Mouse (Mus musculus) gastrocnemius, adult 2 months (tissue): ENCODE data around the gene Dnase2a. TPM values are rescaled to one million over a fixed set of nuclear protein-coding genes. Genes with fewer than 3 reads are reported as not detected.
"Not testable (repeated sequence)": the region's sequence is repeated elsewhere in the genome, so short reads cannot be mapped to it uniquely, and the experiment has no call there.

ENCODE experiments used
- DNase-seq: peaks from one replicate; pipeline ENCODE4 v3.0.0; 2022
- H3K27ac ChIP-seq: fragments of 200-600 bp; 2 replicates; pipeline ENCODE4 v1.8.1; 2022; ENCODE audit warnings: mild to moderate bottlenecking
- H3K4me3 ChIP-seq: fragments of 200-600 bp; 2 replicates; pipeline ENCODE4 v1.8.1; 2022; ENCODE audit warnings: mild to moderate bottlenecking, moderate library complexity
- CTCF ChIP-seq: fragments of 200-600 bp; IDR thresholded peaks from 2 replicates; pipeline ENCODE4 v1.8.1; 2022; ENCODE audit warnings: antibody characterized with exemption, mild to moderate bottlenecking, moderate library complexity
- intact Hi-C: fragments of 180-260 bp; cut with DNase I; formaldehyde crosslinking; loops from one replicate; pipeline ENCODE4 v1.15.1; 2025
- total RNA-seq, 2 experiments: library from RNA; stranded (reverse); gene quantifications; 2 replicates each; pipeline ENCODE4 v1.2.3; 2021

Dnase2a gene
- total RNA-seq, 2 experiments from 2014 or later = 4.0 to 8.4 TPM

DNA sequence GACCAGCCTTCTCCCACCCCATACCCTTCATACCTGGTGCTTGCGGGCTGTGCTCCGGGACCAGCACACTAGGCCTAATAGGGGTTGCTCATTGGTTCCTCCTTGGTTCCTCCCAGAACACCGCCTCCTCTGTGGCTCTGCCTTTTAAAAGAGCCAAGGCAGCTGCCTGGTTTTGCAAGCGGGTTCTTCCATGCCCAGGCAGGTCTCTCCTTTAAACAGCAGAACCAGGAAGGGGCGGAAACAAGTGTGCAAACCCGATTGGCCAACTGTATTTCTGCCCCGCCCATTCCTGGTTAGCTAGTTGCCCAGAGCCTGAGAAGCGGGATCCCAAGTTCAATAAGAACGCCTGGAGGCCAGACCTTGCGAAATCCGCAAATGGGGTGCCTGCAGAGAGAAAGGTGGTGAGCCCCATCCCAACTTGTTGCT lies 14.6 kb upstream of the Dnase2a start, which contains the start of gene Gcdh:
TSS of gene Gcdh (minus strand) at position 213 of the 426 bp plus-strand sequence.
- H3K27ac ChIP-seq = peak within 1 kb of the TSS; percentile 88
- TF ChIP-seq CTCF = no peak

DNA sequence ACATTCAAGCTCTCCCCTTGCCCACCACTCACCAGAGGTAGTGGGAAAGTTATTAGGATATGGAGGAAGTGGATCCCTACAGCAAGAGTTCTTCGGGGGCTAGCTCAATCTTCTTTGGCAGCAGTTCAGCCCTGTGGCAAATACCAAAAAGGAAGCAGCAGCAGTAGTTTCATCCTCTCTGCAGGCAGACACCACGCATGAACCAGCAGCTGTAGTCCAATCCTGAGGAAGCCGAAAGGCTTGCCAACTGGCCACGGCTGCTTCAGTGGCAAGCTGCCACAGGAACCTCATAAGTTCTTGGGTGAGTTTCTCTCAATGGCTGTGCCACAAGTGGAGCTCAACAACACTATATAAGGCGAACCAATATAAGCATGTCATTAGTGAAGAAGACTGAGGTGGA lies 12.4 kb upstream of the Dnase2a start:
- no peak for TF ChIP-seq CTCF
- intact Hi-C loops = no loop called here
- no peak for DNase-seq
- H3K27ac ChIP-seq = no peak overlapping the region
- H3K4me3 ChIP-seq = no peak overlapping the region

More for the DNA sequence above, 14.6 kb upstream of the Dnase2a start, which contains the start of gene Gcdh:
- H3K4me3 ChIP-seq = peak within 1 kb of the TSS; percentile 76
- intact Hi-C loops = no loop called here
- DNase-seq = peak; percentile 92

DNA sequence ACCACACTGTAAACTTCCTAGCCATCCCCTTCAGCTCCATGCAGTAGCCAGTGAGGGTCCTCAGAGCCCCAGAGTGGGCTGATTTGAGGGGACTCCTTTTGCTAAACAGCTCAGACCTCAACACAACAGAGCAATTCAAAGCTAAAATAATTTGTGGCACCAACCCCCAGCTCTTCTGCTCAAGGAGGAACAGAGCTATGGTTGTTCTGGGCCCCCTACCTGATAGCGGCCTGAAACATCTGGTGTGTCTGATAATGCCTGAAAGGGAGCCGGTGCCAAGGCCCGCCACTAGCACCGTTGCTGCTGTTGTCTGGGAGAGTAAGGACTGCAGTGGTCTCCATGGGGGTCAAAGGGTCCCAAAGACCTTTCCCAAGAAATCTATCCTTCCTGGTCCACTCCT lies 7.3 kb upstream of the Dnase2a start:
- no peak for DNase-seq
- Histone ChIP-seq H3K4me3 (no peak overlapping the region), H3K27ac (no peak overlapping the region)
- intact Hi-C loops = loop anchor here (5.0 kb wide), 1 partner anchor 54 kb away; the partner anchor contains the start of gene Calr
- TF ChIP-seq CTCF = no peak

DNA sequence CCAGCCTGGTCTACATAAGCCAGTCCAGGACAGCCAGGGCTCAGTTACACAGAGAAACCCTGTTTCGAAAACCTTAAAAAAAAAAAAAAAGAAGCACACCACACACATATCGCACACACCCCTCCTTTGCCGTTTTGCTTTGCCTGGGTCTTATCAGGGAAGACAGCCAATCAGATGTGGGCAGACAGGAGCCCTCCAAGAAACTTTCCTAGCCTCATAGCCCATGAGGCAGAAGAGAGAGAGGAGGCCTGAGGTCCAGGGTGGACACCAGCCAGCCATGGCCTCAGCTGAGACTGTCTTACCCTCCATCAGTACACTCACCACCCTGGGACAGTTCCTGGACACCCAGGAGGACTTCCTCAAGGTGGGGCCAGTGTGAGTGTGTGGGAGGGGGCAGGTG lies 6.6 kb upstream of the Dnase2a start, which contains the start of gene Klf1:
TSS of gene Klf1 (plus strand) at position 177 of the 400 bp plus-strand sequence.
- intact Hi-C loops = loop anchor here (5.0 kb wide), 1 partner anchor 54 kb away; the partner anchor contains the start of gene Calr
- H3K4me3 ChIP-seq = peak within 1 kb of the TSS; percentile 89
- peak within 1 kb of the TSS; percentile 93 for H3K27ac ChIP-seq
- DNase-seq = no peak
- no peak for TF ChIP-seq CTCF

GRCm38 (mm10) chr8:84902367-84902919 lies 5.9 kb upstream of the Dnase2a start:
- Histone ChIP-seq H3K27ac (peak overlapping the region; percentile 93), H3K4me3 (peak overlapping the region; percentile 89)
- intact Hi-C loops = loop anchor here (5.0 kb wide), 1 partner anchor 55 kb away; the partner anchor contains the start of gene Calr
- DNase-seq = no peak
- no peak for TF ChIP-seq CTCF

- TF ChIP-seq CTCF = no peak; the same call in none of the 2 replicates
- Histone ChIP-seq H3K27ac (peak overlapping the region; percentile 93), H3K4me3 (peak overlapping the region; percentile 89)
- intact Hi-C loops = loop anchor here (5.0 kb wide), 1 partner anchor 56 kb away; the partner anchor contains the start of gene Calr
- peak; percentile 95 for DNase-seq
Observed at GRCm38 (mm10) chr8:84902920-84903661, 5.3 kb upstream of the Dnase2a start.

DNA sequence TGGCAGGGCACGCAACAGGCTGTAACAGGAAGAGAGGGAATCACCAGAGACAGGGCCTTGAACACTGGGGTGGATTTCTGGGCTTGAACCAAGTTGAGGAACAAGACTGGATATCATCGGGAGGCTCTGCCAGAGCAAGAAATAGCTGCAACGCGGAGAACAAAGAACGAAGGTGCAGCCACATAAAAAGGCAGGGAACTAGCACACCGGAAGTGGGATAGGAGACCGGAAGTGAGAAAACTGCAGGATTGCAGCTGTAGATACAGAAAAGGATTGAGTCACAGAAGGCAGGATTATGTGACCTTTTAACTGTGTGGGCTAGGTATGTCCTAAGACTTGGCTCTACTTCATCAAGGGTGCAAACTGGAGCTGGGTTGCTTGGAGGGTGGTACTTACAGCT lies 4.0 kb upstream of the Dnase2a start:
- no peak for TF ChIP-seq CTCF
- H3K27ac ChIP-seq = no peak overlapping the region
- DNase-seq = no peak
- intact Hi-C loops = loop anchor here (5.0 kb wide), 1 partner anchor 57 kb away; the partner anchor contains the start of gene Calr
- H3K4me3 ChIP-seq = no peak overlapping the region

GRCm38 (mm10) chr8:84907037-84907436 lies 1.3 kb upstream of the Dnase2a start:
- Histone ChIP-seq H3K4me3 (no peak overlapping the region), H3K27ac (no peak overlapping the region)
- no peak for DNase-seq
- no peak for TF ChIP-seq CTCF
- intact Hi-C loops = no loop called here

DNA sequence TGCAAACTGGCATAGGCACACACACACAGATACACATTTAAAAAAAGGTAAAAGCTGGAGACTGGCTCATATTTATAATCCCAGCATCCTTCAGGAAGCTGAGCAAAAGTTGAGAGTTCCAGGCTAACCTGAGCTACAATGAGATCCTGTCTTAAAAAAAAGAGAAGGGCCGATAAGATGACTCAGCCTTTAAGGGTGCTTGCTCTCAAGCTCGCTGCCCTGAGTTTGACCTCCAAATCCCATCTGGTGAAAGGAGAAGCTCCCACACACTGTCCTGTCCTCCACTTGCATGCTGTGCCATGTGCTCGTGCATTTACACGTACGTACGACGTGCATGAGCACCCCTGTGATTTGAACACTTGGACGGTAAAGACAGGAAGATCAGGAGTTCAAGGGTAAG lies 867 bp upstream of the Dnase2a start:
- DNase-seq = no peak
- no peak for TF ChIP-seq CTCF
- intact Hi-C loops = no loop called here
- Histone ChIP-seq H3K27ac (no peak overlapping the region), H3K4me3 (no peak overlapping the region)

DNA sequence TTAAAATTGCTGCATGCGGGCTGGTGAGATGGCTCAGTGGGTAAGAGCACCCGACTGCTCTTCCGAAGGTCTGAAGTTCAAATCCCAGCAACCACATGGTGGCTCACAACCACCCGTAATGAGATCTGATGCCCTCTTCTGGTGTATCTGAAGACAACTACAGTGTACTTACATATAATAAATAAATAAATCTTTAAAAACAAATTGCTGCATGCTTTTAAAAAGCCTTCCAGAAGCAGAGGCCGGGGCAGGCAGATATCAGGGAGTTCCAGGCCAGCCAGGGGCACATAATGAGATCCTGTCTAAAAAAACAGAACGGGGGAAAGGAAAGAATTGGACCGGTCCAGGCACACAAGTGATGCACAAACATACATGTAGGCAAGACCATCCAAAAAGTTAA lies 381 bp upstream of the Dnase2a start:
- H3K4me3 ChIP-seq = peak overlapping the region; percentile 89
- DNase-seq, intact Hi-C loops: not testable (repeated sequence)
- peak overlapping the region; percentile 85 for H3K27ac ChIP-seq
- TF ChIP-seq CTCF = peak; percentile 25; the same call in 1 of the 2 replicates

DNA sequence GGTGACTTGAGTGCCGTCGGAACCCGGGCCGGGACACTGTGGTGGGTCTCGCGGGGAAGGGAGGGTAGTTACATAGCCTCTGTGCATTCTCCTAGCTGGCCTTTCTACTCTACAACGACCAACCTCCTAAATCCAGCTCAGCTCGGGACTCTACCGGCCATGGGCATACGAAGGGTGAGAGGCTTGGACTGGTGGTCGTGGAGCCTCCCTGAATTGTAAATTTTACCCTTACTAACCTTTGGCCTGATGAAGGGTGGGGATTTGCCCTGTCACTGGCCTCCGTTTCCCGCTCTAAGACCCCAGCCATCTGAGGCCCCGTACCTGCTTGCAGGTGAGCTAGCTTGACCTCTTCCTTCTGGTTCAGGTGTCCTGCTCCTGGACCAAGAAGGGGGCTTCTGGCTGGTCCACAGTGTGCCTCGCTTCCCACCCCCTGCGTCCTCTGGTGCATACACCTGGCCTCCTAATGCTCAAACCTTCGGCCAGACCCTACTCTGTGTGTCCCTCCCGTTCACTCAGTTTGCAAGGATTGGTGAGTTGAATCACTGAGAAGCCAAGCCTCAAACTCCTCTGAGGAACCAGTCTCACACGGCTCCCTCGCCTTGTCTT lies 905 bp downstream of the Dnase2a start:
- intact Hi-C loops = no loop called here
- DNase-seq = no peak
- peak overlapping the region; percentile 89 for H3K4me3 ChIP-seq
- TF ChIP-seq CTCF = no peak
- H3K27ac ChIP-seq = peak overlapping the region; percentile 85

- TF ChIP-seq CTCF = no peak
- intact Hi-C loops = no loop called here
- no peak overlapping the region; the same call in 1 of the 2 replicates for H3K4me3 ChIP-seq
Observed at GRCm38 (mm10) chr8:84909949-84910348, 1.6 kb downstream of the Dnase2a start.

DNA sequence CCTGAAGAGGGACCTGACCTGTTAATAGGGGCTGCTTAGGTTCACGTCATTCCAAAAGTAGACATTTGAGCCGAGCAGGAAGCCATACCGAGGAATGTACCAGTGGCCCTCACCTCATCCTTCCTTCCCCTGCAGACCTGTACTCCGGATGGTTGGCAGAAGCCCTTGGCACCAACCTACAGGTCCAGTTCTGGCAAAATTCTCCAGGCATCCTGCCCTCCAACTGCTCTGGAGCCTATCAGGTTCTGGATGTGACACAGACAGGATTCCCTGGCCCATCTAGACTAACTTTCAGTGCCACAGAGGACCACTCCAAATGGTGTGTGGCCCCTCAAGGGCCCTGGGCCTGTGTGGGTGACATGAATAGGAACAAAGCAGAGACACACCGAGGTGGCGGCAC lies 2.2 kb downstream of the Dnase2a start:
- no peak overlapping the region for H3K27ac ChIP-seq
- intact Hi-C loops = no loop called here
- TF ChIP-seq CTCF = no peak
- no peak overlapping the region for H3K4me3 ChIP-seq
- no peak for DNase-seq

More at GRCm38 (mm10) chr8:84909949-84910348, 1.6 kb downstream of the Dnase2a start:
- no peak overlapping the region for H3K27ac ChIP-seq
- DNase-seq = no peak
